Mouse (Mus musculus) stomach, embryonic 15.5 days (tissue): Measurements from ENCODE around the gene Rab11fip5. TPM values are rescaled to one million over a fixed set of nuclear protein-coding genes. Genes with fewer than 3 reads are reported as not detected.

ENCODE experiments used
- ATAC-seq: fragments of 200-750 bp; cut with Nextera tagmentation; 2 replicates; pipeline ENCODE4 v1.8.0; 2017; ENCODE audit warnings: low read depth, moderate number of reproducible peaks, moderate TSS enrichment; ENCODE audit not compliant: insufficient read depth, low FRiP score
- H3K27ac ChIP-seq: fragments of 300-500 bp; sonication (generic); 2 replicates; pipeline ENCODE4 v1.5.1; 2015; ENCODE audit warnings: mild to moderate bottlenecking, inconsistent platforms
- H3K27me3 ChIP-seq: fragments of 300-500 bp; sonication (generic); replicated peaks from 2 replicates; pipeline ENCODE4 v1.6.1; 2015; ENCODE audit warnings: inconsistent platforms
- H3K36me3 ChIP-seq: fragments of 300-500 bp; sonication (generic); 2 replicates; pipeline ENCODE4 v1.6.1; 2015; ENCODE audit warnings: inconsistent platforms
- H3K4me1 ChIP-seq: fragments of 300-500 bp; sonication (generic); 2 replicates; pipeline ENCODE4 v1.6.1; 2015; ENCODE audit warnings: inconsistent platforms
- H3K4me2 ChIP-seq: fragments of 300-500 bp; sonication (generic); 2 replicates; pipeline ENCODE4 v1.6.1; 2015; ENCODE audit warnings: mild to moderate bottlenecking, inconsistent platforms
- H3K4me3 ChIP-seq: fragments of 300-500 bp; sonication (generic); replicated peaks from 2 replicates; pipeline ENCODE4 v1.5.1; 2015; ENCODE audit warnings: inconsistent platforms
- H3K9ac ChIP-seq: fragments of 300-500 bp; sonication (generic); 2 replicates; pipeline ENCODE4 v1.6.1; 2015; ENCODE audit warnings: inconsistent platforms
- H3K9me3 ChIP-seq: fragments of 300-500 bp; sonication (generic); 2 replicates; pipeline ENCODE4 v1.6.1; 2016; ENCODE audit warnings: inconsistent platforms
- WGBS: fragments of 180-500 bp; shearing (Covaris S2); methylation state at CpG from one replicate; pipeline ENCODE4 v1.1.7; 2015; 5-methylcytosine and 5-hydroxymethylcytosine counted together
- polyA plus RNA-seq: library from polyadenylated mRNA; unstranded; fragments of >200 nt; fragmentation: Nextera tagmentation; extraction: Ambion mirVana; gene quantifications from 2 replicates; pipeline ENCODE4 v1.2.1, GENCODE M21; 2015

Rab11fip5 gene
- 11.1 and 12.2 TPM in 2 replicates for polyA plus RNA-seq

DNA sequence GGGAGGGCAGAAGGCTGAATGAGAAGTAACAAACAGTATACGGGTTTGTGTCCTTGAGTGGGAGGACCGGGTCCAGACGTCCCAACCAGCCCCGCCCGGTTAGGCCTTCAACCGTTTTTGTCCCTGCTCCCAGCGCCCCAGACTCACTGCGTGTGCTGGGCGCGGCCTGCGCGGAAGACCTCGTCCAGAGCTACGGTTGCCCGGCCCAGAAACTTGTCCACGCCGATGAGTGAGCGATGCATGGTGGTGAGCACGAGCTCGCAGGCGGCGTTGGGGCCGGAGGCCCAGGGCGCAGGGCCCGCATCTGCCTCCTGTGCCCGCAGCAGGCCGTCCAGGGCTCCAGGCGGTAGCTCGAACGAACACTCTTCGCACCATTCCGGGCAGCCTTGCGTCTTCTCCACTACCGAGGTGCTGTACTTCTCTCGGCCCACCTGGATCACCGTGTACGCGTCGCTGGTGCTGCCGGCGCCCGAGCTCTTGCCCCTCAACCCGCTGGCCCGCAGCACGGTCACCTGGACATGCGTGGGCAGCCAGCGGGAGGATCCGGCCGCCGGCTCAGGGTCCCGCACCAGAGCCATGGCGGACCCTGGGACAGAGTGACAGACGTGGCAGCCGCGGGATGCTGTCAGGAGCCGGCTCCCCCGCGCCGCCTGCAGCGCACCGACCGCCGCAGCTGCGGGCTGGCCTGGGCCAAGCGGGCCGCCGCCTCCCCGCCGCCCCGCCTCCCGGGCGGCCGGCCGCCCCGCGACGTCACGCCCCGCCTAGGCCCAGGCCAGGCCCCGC lies at the start of gene Rab11fip5:
Gene Rab11fip5 (minus strand): TSS at position 684 of the 783 bp plus-strand sequence.
- Histone ChIP-seq H3K4me1 (peaks cover 30% of the 10 kb centered on the region), H3K36me3 (no peaks in the 10 kb centered on the region), H3K27ac (peak within 1 kb of the TSS; percentile 55; the same call in 1 of the 2 replicates), H3K4me3 (peak within 1 kb of the TSS; percentile 76), H3K27me3 (no peaks in the 10 kb centered on the region), H3K9ac (peak within 1 kb of the TSS; percentile 56), H3K9me3 (no peaks in the 10 kb centered on the region), H3K4me2 (peak within 1 kb of the TSS; percentile 92)
- 0 out of 2 replicates have a peak, but pooled peaks have one; percentile 0 for ATAC-seq
- WGBS, result 3% methylated on average over 78 of the region's 80 CpGs

DNA sequence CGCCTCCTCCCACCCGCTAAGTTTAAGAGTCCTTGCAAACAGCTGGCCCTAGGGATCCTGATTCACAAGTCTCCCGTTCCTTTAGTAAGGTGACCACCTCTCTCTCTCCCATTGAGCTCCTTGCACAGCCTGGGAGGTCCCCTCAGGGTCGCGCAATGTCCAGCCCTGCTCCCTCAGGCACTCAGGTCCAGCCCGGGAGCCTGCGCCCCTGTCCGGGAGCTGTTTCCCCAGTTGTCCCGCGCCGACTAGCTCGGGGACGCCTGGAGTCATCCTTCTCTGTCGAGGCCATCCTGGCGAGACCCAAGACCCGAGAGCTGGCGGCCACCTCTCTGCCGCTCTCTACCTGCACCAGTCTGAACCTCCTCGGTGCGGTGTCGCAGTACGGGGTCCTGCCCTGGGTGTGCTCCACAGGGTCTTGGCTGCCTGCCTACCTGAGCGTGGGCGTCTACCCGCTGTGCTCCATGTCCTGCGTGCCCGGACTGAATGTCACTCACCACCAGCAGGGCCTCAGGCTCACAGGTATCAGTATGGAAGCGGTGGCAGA lies 49.5 kb upstream of the Rab11fip5 start, which contains the start of gene Noto:
Gene Noto (plus strand): TSS at position 51 of the 544 bp plus-strand sequence.
- no peak within 1 kb of the TSS for H3K9ac ChIP-seq
- no peak for ATAC-seq
- 0 out of 2 replicates have a peak, but pooled peaks cover 5% of the 10 kb centered on the region for H3K4me1 ChIP-seq
- peaks cover 15% of the 10 kb centered on the region for H3K27me3 ChIP-seq
- no peaks in the 10 kb centered on the region for H3K36me3 ChIP-seq
- no peak within 1 kb of the TSS for H3K4me3 ChIP-seq
- H3K4me2 ChIP-seq, result no peak within 1 kb of the TSS; the same call in 1 of the 2 replicates
- no peaks in the 10 kb centered on the region for H3K9me3 ChIP-seq
- WGBS, result 19% methylated on average over 28 of the region's 28 CpGs
- no peak within 1 kb of the TSS for H3K27ac ChIP-seq

DNA sequence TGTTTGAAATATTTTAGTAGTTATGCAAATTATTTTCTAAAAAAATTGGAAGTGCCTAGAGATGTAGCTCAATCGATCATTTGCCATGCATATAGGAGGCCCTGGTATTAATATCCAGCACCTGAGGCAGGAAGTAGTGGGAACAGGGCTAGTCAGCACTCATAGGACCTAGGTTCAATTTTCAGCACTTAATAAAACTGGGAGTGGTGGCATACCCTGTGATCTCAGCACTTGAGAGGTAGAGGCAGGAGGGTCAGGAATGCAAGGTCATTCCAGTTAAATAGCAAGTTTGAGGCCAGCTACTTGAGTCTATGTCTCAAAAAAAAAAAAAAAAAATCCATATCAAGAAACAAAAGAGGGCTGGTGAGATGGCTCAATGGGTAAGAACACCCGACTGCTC lies 44.7 kb upstream of the Rab11fip5 start:
- Histone ChIP-seq H3K4me3 (no peak overlapping the region), H3K9me3 (no peaks in the 10 kb centered on the region), H3K4me1 (0 out of 2 replicates have a peak, but pooled peaks cover 5% of the 10 kb centered on the region), H3K36me3 (no peaks in the 10 kb centered on the region), H3K27ac (no peak overlapping the region), H3K4me2 (no peak overlapping the region), H3K9ac (no peak overlapping the region), H3K27me3 (peaks cover 9% of the 10 kb centered on the region)
- ATAC-seq, result no peak
- WGBS, result 78% methylated on average over 2 of the region's 2 CpGs

- no peaks in the 10 kb centered on the region for H3K9me3 ChIP-seq
- no peaks in the 10 kb centered on the region for H3K4me1 ChIP-seq
- no peaks in the 10 kb centered on the region for H3K36me3 ChIP-seq
- ATAC-seq, result peak; percentile 65; the same call in 1 of the 2 replicates
- no peak overlapping the region for H3K4me3 ChIP-seq
- no peak overlapping the region for H3K4me2 ChIP-seq
- H3K9ac ChIP-seq, result no peak overlapping the region
- H3K27ac ChIP-seq, result no peak overlapping the region
- no peaks in the 10 kb centered on the region for H3K27me3 ChIP-seq
- WGBS, result 38% methylated on average over 3 of the region's 3 CpGs
Observed at GRCm38 (mm10) chr6:85415829-85416228, 41.4 kb upstream of the Rab11fip5 start.

GRCm38 (mm10) chr6:85410771-85411273 lies 36.4 kb upstream of the Rab11fip5 start:
- peak; percentile 61; the same call in 1 of the 2 replicates for ATAC-seq
- no peaks in the 10 kb centered on the region for H3K36me3 ChIP-seq
- no peak overlapping the region for H3K4me3 ChIP-seq
- no peak overlapping the region for H3K9ac ChIP-seq
- no peaks in the 10 kb centered on the region for H3K4me1 ChIP-seq
- no peaks in the 10 kb centered on the region for H3K9me3 ChIP-seq
- H3K4me2 ChIP-seq, result no peak overlapping the region
- H3K27ac ChIP-seq, result no peak overlapping the region
- H3K27me3 ChIP-seq, result peaks cover 34% of the 10 kb centered on the region
- WGBS, result 10% methylated on average over 13 of the region's 13 CpGs

- H3K9ac ChIP-seq, result no peak overlapping the region
Observed at GRCm38 (mm10) chr6:85409003-85409402, 34.6 kb upstream of the Rab11fip5 start.

GRCm38 (mm10) chr6:85403039-85403438 lies 28.6 kb upstream of the Rab11fip5 start:
- ATAC-seq, result no peak
- 71% methylated on average over 10 of the region's 10 CpGs for WGBS
- no peak overlapping the region for H3K4me3 ChIP-seq
- H3K9me3 ChIP-seq, result no peaks in the 10 kb centered on the region
- H3K4me1 ChIP-seq, result no peaks in the 10 kb centered on the region
- no peak overlapping the region for H3K4me2 ChIP-seq
- H3K27me3 ChIP-seq, result peaks cover 9% of the 10 kb centered on the region
- no peaks in the 10 kb centered on the region for H3K36me3 ChIP-seq
- H3K27ac ChIP-seq, result no peak overlapping the region
- H3K9ac ChIP-seq, result no peak overlapping the region

More at GRCm38 (mm10) chr6:85409003-85409402, 34.6 kb upstream of the Rab11fip5 start:
- WGBS, result 2% methylated on average over 31 of the region's 31 CpGs
- peaks cover 34% of the 10 kb centered on the region for H3K27me3 ChIP-seq
- H3K4me3 ChIP-seq, result peak overlapping the region; percentile 15
- no peaks in the 10 kb centered on the region for H3K36me3 ChIP-seq
- H3K27ac ChIP-seq, result no peak overlapping the region
- peak overlapping the region; percentile 34 for H3K4me2 ChIP-seq
- H3K9me3 ChIP-seq, result no peaks in the 10 kb centered on the region
- ATAC-seq, result no peak
- no peaks in the 10 kb centered on the region for H3K4me1 ChIP-seq

GRCm38 (mm10) chr6:85402613-85403012 lies 28.2 kb upstream of the Rab11fip5 start:
- Histone ChIP-seq H3K4me2 (no peak overlapping the region), H3K27me3 (peaks cover 4% of the 10 kb centered on the region), H3K4me1 (no peaks in the 10 kb centered on the region), H3K27ac (no peak overlapping the region), H3K4me3 (no peak overlapping the region), H3K36me3 (no peaks in the 10 kb centered on the region), H3K9ac (no peak overlapping the region), H3K9me3 (no peaks in the 10 kb centered on the region)
- ATAC-seq, result no peak
- WGBS, result 48% methylated on average over 2 of the region's 2 CpGs

DNA sequence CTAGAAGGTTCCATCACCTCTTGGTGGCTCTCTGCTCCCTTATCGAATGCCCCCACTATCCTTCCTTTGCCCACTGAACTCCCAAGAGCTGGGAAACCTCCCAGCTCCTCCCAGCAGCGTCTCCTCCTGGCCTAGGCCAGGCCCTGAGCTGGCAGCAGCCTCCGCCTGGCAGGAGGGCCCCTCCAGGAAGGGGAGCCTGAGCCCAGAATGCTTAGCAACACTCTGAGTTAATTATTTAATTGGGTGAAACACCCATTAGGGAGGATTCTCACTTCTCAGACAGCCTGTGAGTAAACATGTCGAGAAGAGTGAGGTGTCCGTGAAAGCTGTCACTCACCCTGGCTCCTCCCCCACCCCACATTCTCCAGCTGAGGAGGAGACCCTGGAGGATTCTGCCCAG lies 25.3 kb upstream of the Rab11fip5 start:
- Histone ChIP-seq H3K4me2 (no peak overlapping the region), H3K27me3 (no peaks in the 10 kb centered on the region), H3K27ac (no peak overlapping the region), H3K9ac (no peak overlapping the region), H3K9me3 (no peaks in the 10 kb centered on the region), H3K4me3 (no peak overlapping the region), H3K4me1 (no peaks in the 10 kb centered on the region), H3K36me3 (no peaks in the 10 kb centered on the region)
- WGBS, result 31% methylated on average over 5 of the region's 5 CpGs
- no peak for ATAC-seq

DNA sequence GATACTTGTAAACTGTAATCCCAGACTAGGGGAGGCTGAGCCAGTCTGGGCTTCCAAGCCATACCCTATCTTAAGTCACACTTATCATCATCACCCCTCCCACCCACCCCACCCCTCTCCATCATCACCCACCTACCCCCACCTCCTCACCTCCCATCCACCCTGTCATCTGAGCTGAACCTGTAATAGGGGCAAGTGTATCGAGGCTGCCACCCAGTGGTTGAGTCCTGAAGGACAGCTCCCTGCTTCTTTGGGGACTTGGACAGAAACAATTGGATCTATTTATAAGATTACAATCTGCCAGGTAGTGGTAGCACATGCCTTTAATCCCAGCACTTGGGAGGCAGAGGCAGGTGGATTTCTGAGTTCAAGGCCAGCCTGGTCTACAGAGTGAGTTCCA lies 22.7 kb upstream of the Rab11fip5 start:
- H3K4me3 ChIP-seq, result no peak overlapping the region
- no peaks in the 10 kb centered on the region for H3K36me3 ChIP-seq
- 22% methylated on average over 1 of the region's 1 CpGs for WGBS
- H3K9me3 ChIP-seq, result no peaks in the 10 kb centered on the region
- ATAC-seq, result no peak
- no peaks in the 10 kb centered on the region for H3K4me1 ChIP-seq
- no peak overlapping the region for H3K9ac ChIP-seq
- H3K4me2 ChIP-seq, result no peak overlapping the region
- H3K27me3 ChIP-seq, result no peaks in the 10 kb centered on the region
- H3K27ac ChIP-seq, result no peak overlapping the region

DNA sequence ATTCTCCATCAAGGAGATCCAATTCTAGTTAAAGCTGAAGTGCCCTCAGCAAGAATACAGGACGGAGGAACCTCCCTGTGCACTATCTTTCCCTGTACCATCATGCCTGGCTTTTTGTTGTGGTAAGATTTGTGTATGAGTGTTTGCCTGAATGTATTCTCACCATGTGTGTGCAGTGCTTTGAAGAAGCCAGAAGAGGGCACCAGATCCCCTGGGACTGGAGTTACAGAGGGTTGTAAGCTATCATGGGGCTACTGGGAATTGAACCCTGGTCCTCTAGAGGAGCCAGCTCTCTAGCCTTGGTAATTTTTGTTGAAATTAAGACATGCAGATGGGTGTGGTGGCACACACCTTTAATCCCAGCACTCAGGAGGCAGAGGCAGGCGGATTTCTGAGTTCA lies 20.9 kb upstream of the Rab11fip5 start:
- Histone ChIP-seq H3K4me3 (no peak overlapping the region), H3K36me3 (no peaks in the 10 kb centered on the region), H3K27ac (no peak overlapping the region), H3K9me3 (no peaks in the 10 kb centered on the region), H3K9ac (no peak overlapping the region), H3K27me3 (no peaks in the 10 kb centered on the region), H3K4me2 (no peak overlapping the region), H3K4me1 (no peaks in the 10 kb centered on the region)
- WGBS, result 78% methylated on average over 2 of the region's 2 CpGs
- no peak for ATAC-seq

DNA sequence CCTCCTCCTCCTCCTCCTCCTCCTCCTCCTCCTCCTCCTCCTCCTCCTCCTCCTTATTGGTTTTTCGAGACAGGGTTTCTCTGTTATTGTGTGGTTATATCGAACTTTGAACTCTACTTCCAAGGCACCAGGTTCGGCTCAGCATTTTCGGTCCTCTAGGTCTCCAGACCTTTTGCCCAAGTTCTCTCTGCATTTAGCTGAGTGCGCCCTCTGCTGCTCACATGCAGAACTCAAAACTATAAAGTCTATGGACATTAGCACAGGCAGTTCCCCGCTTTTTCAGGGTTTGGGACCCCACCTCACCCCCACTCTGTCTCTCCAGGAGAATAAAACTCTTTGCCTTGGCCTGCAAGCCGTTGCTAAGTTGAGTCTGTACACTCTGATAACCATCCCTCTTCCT lies 17.4 kb upstream of the Rab11fip5 start:
- H3K36me3 ChIP-seq, result no peaks in the 10 kb centered on the region
- no peak for ATAC-seq
- no peaks in the 10 kb centered on the region for H3K4me1 ChIP-seq
- H3K27ac ChIP-seq, result no peak overlapping the region
- WGBS, result 22% methylated on average over 7 of the region's 7 CpGs
- no peaks in the 10 kb centered on the region for H3K9me3 ChIP-seq
- no peak overlapping the region for H3K9ac ChIP-seq
- H3K4me3 ChIP-seq, result no peak overlapping the region
- no peaks in the 10 kb centered on the region for H3K27me3 ChIP-seq
- H3K4me2 ChIP-seq, result no peak overlapping the region
